Mouse (Mus musculus) layer of hippocampus, adult 18-20 months (tissue): ENCODE measurements around the gene Gm906. TPM values are rescaled to one million over a fixed set of nuclear protein-coding genes. Genes with fewer than 3 reads are reported as not detected.
"Not testable (repeated sequence)": the region's sequence is repeated elsewhere in the genome, so short reads cannot be mapped to it uniquely, and the experiment has no call there.

Experiments
- DNase-seq, 2 experiments: peaks; one replicate each; pipeline ENCODE4 v3.0.0; 2022; ENCODE audit warnings: low spot score in 2 of 2
- long read RNA-seq: library from polyadenylated mRNA; stranded (forward); transcript quantifications from one replicate; pipeline ENCODE4 v2.0.0, GENCODE M21; 2021
- microRNA-seq, 2 experiments: library from miRNA; unstranded; fragments of <30 nt; microRNA quantifications; one replicate each; pipeline ENCODE4 v1.2.0; 2021
- total RNA-seq, 2 experiments: library from RNA; stranded (reverse); gene quantifications; 2 replicates each; pipeline ENCODE4 v1.2.3; 2021

Gene Gm906
- not detected for total RNA-seq
- long read RNA-seq, result 0 reads

GRCm38 (mm10) chr13:50250208-50250607, at the start of gene Gm906:
Gene Gm906, minus strand, starts transcription at chr13:50250308.
- DNase-seq, result not testable (repeated sequence)

- not testable (repeated sequence) for DNase-seq
Observed at GRCm38 (mm10) chr13:50283308-50283707, 33.2 kb upstream of the Gm906 start.

- no peak for DNase-seq
Observed at GRCm38 (mm10) chr13:50236487-50236886, 13.6 kb downstream of the Gm906 start.

GRCm38 (mm10) chr13:50211842-50212241, 38.3 kb downstream of the Gm906 start:
- peak in 1 of 2 experiments; percentile 50 for DNase-seq

- DNase-seq, result not testable (repeated sequence)
Observed at GRCm38 (mm10) chr13:50210191-50210590, 39.9 kb downstream of the Gm906 start.

GRCm38 (mm10) chr13:50209651-50210050, 40.5 kb downstream of the Gm906 start:
- DNase-seq, result not testable (repeated sequence)

- DNase-seq, result no peak
Observed at GRCm38 (mm10) chr13:50207966-50208365, 42.1 kb downstream of the Gm906 start.

- DNase-seq, result not testable (repeated sequence)
Observed at GRCm38 (mm10) chr13:50196831-50197230, 53.3 kb downstream of the Gm906 start.

Small RNAs within 50 kb of the gene (microRNA-seq; reads per million reads assigned to microRNA genes)
- gene Gm24017, result 0 reads per million in 2 experiments

Other genes starting within 250 kb of the Gm906 start
- 10 to 100 TPM; 12.8 to 14.6 TPM for gene Fbxw17, start 167.6 kb upstream of the Gm906 start, total RNA-seq
- not detected for gene Gm47429, start 193.6 kb upstream of the Gm906 start, total RNA-seq
- gene Nutm2, start 217.0 kb upstream of the Gm906 start, total RNA-seq, result not detected